Mouse (Mus musculus) testis, adult 2 months (tissue): ENCODE results near the gene Vps8.

Source experiments
- CTCF ChIP-seq: fragments of 200-500 bp; IDR thresholded peaks from 2 replicates; pipeline ENCODE4 v1.5.1; 2012; ENCODE audit warnings: low read depth, mild to moderate bottlenecking, inconsistent platforms, low read length, moderate library complexity; ENCODE audit not compliant: control insufficient read depth, insufficient read depth, insufficient replicate concordance
- POLR2A ChIP-seq: fragments of 200-500 bp; IDR thresholded peaks from 2 replicates; pipeline ENCODE4 v1.6.1; 2012; ENCODE audit warnings: low read depth, mild to moderate bottlenecking, inconsistent platforms, low read length, moderate library complexity; ENCODE audit not compliant: control insufficient read depth

- no peak for TF ChIP-seq CTCF
- TF ChIP-seq POLR2A = no peak
Measured at GRCm38 (mm10) chr16:21627248-21627647, 204.3 kb downstream of the Vps8 start.
